Mouse (Mus musculus): ENCODE measurements around the gene Cdh23.

Cdh23 gene

DNA sequence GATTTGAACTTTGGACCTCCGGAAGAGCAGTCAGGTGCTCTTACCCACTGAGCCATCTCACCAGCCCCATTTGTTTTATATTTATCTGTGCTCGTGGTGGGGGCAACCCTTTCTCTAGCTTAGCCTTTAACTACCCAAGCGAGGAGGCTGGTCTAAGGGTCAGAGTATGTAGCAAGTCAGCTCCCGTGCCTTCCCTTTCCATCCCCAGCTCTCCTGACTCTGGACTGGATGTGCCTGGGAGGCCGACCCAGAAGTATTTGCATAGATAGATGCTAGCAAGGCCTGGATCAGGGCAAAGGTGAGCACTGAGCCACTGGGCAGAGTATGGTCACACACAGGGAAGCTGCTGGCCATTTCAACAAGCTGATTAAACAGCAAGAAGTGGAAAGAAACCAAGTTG lies 12.5 kb upstream of the Cdh23 start:
- no peak for DNase-seq (ENCODE audit: low spot score)

DNA sequence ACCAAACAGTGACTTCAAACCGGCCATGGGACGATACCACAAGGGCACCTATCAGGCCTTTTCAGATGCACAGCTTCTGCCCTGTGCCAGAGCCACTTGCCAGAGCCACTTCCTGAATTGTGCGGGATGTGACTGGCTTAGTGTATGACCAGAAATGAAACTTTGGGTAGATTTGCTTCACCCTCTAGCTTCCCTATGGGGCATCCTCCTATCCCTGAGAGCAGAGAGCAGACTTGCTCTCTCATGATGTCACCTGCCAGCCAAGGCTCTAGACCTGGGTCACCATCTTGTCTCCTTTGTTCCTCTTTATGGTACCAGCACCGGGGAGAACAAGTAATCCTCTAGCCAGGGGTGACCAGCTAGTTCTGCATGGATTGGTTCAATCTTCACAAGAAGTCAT lies 10.0 kb upstream of the Cdh23 start:
- DNase-seq (ENCODE audit: low spot score): no peak

DNA sequence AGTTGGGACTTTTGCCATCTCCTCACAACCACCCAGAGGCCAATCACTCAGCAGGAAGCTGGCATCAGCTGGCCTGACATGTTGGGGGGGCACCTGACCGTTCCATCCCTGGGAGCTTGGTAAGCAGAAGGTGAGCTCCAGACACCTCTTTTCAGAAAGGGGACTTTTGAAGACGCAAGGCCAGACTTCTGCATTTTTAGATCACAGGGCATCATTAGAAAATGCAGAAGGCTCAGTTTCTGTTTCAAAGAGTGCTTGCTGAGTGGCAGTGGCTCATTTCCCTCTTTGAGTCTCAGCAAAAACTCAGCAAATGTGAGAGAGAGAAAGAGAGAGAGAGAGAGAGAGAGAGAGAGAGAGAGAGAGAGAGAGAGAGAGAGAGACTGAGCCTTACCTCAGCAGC lies 8.8 kb upstream of the Cdh23 start:
- no peak for DNase-seq (ENCODE audit: low spot score)

DNA sequence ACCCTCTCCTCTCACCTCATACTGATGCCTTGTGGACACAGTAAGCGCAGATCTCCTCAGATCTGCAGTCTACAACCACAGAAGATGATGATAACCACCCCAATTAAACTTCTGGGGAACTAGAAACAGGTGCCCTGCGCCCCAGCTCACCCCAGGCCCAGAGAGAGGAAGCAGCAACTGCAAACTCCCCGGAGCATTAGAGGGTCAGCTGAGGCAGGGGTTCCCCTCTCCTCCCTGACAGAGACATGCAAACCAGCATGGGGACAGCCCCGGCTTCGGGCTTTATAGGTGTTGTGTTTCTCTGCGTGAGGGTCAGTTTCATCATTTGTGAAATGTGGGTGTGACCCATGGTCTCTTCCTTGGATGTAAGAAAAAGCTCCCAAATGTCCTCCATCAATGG lies 1.5 kb upstream of the Cdh23 start:
- no peak for DNase-seq (ENCODE audit: low spot score)

DNA sequence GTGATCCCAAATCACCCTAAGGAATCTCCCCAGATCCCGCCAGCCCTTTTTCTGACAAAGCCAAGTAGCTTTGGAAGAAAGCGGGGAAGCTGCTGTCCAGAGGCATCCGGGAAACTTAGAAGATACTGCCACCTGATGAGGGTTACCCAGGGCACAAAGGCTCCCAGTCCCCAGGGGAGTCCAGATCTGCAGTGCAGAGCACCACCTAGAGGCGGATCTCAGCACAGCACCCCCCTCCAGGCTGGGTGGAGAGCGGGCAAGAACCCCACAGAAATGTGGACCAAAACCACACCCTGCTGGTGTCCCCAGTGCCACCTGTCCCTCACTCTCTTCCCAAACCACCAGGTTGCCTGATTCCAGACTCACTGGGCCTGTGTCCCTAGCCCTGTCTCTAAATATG lies 685 bp upstream of the Cdh23 start:
- DNase-seq (ENCODE audit: low spot score): no peak

DNA sequence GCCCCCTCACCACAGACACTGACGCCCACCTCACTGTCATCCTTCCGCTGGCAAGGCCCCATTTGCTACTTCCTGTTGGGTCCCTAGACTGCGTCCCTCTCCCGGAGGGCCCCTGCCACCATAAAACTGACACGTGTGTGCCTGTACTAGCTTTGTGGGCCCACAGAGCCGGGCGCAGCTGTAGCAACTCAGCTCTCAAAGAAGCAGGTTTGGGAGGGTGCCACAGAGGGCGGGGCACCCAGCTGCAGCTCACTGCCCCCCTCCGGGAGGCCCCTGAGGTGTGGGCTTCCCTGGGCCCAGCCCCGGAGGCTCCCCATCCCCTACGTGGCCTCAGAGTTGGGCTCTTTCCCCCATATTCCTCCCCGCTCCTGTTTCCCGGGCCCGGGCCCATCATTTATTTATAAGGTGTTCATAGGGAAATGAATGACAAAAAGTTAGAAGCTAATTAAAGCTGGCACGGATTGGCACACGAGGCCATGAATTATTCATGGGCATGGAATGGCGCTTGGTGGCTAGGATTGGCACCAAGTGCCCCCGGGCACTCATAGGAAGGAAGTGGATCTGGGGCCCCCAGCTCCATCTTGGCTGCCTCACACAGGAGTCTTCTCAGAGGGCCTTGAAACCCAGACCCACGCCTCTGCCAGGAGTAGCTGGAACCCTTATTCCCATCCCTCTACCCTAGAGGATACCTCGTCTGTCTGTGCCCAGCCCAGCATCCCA lies 4.5 kb downstream of the Cdh23 start:
- DNase-seq (ENCODE audit: low spot score): no peak

DNA sequence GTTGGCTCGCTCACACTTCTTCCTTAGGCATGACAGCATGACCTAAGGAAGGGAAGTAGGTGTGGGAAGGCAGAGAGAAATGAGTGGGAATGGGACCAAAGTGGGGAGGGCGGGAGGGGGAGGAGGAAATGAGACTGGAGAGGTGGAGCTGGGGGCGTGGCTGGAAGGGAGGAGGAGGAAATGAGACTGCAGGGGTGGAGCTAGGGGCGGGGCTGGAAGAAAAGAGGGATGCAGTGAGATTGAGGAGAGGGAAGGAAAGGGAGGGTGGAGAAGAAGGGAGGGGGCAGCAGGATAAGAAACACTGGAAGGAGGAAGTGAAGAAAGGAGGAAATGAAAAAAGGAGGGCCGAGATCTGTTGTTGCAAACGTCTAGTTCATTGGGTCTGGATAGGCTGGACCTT lies 5.3 kb downstream of the Cdh23 start:
- no peak for DNase-seq (ENCODE audit: low spot score)

DNA sequence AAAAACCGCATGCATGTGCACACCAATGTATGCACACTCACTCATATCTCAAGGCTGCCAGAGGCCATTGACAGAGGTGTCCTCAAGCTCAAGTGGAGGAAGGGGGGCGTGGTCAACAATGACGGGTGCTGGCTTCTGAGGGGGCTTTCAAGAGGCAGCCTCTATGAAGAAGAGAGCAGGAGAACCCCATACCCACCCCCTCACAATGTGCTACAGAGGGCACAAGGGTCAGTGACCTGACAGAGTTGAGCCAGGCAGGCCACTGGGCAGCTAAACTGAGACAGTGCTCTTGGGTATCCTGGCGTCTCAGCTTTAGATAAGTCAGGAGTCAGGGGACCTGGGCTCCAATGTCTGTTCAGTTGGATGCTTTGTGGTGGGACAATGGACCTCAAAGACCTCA lies 6.9 kb downstream of the Cdh23 start:
- no peak for DNase-seq (ENCODE audit: low spot score)

DNA sequence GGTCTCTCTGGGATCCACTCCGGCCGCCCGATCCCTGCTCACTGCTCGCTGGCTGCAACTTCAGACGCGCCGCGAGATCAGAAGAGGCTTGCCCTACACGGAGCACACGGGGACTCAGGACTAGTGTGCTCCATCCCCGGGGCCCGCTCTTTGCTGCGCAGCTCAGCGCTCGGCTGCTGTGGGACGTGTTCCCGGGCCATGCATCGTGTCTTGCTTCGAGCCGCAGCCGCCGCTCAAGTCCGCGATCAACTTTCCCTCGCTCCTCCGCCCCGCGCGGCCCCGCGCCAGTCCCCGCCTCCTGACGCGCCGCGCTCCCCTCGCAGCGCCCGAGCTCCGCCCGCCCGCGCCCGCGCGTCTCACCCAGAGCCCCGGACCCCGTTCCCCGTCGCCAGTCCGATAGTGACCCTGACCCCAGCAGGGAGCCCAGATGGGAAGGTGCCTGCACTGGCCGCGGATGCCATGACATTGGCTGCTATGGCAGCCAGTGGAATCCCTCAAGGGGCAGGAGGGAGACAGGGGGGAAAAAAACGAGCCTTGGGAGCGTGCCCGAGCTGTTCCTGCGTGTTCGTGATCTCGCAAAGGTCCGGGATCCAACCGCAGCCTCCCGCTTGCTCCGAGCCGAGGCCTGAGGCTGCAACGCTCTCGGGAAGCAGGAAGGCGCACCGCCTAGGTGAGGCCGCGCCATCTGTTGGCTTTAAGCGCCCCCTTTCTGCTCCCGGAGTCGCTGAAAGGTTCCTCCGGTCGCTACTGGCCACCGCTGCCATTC lies 9.1 kb downstream of the Cdh23 start:
- DNase-seq (ENCODE audit: low spot score): no peak

DNA sequence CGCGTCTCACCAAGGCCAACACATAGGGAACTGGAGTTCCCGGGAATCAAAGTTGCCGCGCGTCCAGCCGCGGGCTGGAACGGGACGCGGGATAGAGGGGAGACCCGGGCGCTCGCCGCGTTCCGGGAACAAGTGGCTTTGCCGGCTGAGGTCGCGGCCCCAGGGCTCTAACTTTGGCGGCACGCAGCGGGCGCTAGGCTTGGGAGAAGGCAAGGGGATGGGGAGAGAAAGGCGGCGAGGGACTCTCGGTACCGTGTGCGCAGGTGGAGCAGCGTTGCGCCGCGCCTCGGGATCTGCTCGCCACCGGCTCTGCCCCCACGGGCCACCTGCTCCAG lies 9.7 kb downstream of the Cdh23 start:
- DNase-seq (ENCODE audit: low spot score): no peak

DNA sequence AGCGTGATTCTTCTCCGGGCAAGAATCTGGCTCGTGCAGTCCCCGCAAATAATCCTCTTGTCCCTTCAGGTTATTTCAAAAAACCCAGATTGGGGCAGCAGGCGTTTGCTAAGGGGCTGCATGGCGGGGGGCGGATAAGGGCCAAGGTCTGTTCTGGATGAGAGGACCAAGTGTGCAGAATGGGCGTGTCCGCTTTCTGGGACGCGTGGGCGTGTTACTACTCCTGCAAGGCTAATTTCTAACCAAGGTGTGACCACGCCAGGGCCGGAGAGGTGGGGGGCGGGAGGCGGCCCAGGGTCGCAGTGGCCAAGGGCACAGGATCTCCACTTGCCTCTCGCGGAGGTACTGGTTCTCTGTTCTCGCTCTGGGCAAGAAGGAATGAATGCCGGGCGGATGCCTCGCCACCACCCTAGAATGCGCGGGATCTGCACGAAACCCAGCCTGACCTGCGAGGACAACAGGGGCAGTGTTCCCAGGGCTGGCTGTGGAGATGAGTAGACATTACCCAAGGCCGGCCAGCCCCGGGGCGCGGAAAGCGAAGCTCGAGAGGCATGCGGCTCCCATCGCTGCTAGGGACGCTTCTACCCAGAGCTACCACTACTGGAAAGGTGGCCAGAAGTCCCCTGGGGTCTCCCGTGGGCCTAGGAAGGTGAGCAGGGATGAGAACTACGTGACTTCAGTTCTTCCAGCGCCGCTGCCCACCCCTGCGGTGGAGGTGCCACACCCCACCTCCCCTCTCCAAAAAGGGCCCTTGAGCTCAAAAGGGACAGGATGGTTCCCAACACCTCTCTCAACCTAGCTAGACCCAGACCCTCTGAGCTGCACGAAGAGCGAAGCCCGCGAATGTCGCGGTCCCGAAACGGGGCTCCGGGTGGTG lies 10.3 kb downstream of the Cdh23 start:
- DNase-seq (ENCODE audit: low spot score): no peak

DNA sequence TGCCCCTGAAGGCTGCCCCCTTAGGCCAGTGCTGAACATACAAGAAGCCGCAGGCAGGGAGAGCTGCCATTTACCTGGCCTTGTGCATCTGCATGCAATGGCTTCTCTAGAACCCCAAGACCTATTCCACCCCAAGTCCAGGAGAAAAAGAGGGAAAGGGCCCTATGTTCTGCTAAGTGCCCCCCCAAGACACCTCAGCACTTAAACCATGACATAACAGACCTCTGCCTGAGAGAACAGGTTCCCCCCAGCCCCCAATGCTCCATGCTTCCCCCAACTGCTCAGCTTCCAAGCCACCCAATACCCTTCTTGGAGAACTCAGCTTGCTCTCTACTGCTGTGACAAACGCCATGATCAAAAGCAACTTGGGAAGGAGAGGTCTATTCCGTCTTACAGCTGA lies 17.4 kb downstream of the Cdh23 start:
- DNase-seq (ENCODE audit: low spot score): no peak

DNA sequence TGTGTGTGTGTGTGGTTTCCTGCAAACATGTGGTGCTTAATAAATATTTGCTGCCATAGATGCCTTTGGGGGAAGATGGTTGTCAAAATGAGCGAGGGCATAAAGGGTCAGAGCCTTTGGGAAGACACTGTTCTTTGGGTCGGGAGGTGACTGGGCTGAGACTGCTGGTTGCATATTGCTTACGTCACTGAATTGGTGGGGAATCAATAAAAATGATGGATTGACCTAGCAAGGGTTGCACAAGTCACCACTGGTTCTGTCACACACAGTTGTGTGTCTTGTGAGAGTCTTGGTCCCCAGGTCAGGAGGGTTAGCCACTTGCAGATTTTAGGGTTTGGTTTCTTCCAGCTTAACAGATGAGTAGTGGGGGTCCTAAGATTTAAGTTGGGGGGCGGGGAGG lies 19.0 kb downstream of the Cdh23 start:
- DNase-seq (ENCODE audit: low spot score): no peak

DNA sequence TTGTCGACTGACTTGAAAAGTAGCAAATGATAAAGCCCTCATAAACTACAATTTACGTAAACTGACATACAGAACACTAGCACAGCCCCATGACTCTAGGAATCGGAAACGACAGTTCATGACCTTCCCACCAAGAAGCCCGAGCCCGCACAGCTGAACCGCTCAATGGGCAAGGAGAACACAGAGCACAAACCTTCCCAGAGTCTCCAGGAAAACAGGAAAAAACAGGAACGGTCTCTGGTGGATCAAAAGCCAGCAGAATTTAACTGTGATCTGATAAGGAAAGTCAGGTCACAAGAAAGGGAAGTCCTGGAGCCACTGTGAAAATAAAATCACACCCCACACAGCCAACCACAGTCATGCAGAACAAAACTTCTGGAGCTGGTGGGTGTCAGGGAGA lies 26.1 kb downstream of the Cdh23 start:
- DNase-seq (ENCODE audit: low spot score): no peak

DNA sequence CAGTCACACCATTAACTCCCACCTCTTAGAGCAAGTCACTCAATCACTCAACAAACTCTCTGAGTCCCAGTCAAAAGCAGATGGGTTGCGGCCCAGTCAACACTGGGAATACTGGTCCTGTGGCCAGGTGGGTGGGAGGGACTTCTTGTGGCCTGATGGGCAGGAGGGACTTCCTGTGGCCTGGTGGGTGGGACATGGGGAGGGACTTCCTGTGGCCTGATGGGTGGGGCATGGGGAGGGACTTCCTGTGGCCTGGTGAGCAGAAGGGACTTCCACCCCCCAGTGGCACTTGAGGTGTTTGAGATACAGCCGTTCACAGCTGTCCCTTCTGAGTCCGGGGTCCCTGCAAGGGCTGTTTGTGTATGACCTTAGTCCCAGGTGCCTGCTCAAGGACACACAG lies 27.7 kb downstream of the Cdh23 start:
- DNase-seq (ENCODE audit: low spot score): no peak

DNA sequence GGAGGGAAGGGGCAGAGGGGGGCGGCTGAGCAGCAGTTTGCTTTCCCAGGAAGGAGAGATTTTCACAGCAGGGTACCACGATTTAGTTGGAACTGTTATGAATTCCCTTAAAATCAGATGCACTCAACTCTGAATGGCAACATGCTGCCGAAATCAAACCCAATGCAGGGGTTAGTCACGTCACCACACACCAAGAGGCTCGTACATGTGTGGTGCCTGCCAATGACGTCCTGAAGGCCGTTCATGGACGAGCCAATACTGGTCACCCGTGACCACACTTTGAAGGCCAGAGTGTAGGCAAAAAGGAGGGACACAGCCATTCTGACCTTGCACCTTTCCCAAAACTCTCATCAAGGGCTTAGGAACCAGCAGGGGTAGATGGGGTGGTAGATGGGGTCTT lies 35.3 kb downstream of the Cdh23 start:
- no peak for DNase-seq (ENCODE audit: low spot score)

DNA sequence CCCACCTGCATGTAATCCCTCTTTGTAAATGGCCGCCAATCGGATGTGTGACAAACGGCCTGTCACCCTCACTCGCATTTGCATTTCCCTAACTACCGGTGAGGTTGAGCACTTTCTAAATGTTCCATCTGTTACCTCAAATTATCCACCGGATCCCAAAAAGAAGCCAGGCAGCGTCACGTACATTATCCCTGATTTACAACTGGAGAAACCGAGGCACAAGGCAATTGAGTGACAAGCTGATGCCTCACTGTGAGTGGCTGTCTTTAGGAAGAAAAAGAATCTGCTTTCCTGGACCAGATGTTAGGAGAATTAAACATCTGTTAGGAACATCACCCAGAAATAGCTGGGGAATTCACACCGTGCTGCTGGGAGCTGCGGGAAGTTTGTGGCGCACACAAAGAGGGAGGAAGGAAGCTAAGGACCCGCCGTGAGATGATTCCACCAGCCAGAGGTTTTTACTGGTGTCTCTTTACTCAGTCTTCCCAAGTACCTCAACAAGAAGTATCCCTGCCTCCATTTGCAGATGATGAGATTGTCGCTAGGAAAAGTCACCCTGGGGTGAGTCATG lies 36.8 kb downstream of the Cdh23 start:
- DNase-seq (ENCODE audit: low spot score): no peak

DNA sequence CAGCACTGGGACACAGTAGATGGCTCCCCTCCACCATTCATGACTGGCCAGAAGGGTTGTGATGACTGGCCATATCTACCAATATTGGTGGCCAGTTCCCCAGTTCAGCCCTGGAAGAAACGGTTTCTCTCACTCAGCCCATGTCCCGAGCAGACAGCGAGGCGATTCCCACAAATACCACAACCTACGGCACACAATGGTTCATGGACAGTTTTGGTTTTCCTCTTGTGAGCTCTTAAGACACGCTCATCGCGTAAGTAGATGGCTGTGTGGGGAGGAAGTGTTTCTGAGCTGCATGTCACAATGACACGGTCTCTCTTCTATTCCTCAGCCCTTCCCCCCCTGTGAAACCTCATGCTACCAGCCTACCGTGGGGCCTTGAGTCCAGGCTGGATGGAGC lies 38.1 kb downstream of the Cdh23 start:
- DNase-seq (ENCODE audit: low spot score): no peak

DNA sequence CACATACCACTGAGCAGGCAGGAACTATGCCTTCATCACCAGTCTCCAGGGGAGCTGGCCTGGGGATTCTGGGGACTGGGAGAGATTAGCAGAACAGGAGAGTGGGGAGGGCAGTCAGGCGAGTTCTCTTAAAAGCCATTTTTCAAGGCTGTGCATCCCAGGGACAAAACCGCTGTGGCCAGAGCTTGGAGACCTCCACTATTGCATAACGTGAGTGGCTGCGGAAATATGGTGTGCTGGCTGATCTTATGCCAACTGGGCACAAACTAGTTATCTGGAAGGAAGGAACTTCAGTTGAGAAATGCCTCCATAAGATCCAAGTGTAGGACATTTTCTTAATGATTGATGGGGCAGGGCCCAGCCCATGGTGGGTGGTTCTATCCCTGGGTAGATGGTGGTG lies 42.6 kb downstream of the Cdh23 start:
- DNase-seq (ENCODE audit: low spot score): no peak

DNA sequence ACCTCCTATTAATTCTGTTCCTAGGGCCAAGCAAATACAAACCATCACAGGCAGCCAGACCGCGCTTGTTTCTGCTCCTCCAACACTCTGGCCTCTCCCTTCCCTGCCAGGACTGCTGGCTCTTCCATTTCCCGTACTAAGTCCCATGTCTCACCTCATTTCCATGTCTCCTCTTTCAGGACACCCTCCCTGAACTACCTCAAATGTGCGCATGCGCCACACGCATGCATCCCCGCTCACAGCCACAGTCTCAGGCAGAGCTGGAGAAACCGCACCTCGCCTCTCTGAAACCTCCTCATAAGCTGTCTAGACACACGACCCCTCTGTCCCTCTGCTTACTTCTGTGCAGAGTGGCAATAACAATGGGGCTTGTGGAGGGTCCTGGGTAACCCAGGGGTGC lies 43.2 kb downstream of the Cdh23 start:
- DNase-seq (ENCODE audit: low spot score): no peak

DNA sequence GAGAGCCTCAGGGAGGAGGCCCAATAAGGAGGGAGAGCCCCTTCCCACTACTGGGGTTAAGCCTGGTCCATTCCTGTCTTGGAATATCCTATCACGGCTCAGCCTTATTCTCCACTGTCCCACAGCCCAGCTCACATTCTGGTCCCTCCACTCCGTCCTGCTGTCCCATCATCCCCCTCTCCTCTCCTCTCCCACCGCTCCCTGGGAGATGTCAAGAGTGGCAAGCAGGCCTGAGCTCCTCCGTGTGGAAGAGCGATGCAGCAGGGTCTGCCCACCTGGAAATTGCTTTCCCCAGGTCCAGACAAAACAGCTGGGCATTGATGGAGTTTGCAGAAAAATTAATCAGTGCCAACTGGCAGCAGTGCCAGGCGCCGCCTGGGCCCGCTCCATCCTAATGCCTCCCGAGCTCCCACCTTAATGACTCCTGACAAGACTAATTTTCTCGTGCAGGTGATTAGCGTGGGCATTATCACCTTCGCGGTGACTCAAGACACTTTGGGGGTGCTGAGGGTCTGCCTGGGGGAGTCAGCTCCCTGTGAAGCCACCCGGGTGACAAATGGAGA lies 52.1 kb downstream of the Cdh23 start:
- no peak for DNase-seq (ENCODE audit: low spot score)

DNA sequence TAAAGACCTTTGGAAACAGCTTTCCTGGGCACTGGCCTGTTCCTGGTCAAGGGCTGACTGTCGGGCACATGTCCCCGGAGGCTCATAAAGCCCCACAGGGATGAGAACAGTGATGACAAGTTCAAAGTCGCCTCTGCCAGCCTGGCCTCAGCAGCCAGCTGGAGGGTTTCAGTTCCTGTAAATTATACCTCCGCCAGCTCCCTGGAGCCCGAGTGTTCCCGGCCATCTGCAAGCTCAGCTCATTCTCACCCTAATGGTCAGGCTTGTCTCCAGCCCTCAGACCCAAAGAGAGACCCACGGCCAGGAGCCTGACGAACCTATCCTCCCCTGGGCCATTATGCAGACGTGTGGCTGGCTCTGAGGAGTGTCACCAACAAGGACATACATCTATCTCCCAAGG lies 57.0 kb downstream of the Cdh23 start:
- no peak for DNase-seq (ENCODE audit: low spot score)
